Mouse (Mus musculus): Measurements from ENCODE around the gene Slit3.

Slit3 gene

GRCm38 (mm10) chr11:35513343-35513742, 392.3 kb downstream of the Slit3 start:
- no peak for DNase-seq (ENCODE audit: low read depth, low spot score)

DNA sequence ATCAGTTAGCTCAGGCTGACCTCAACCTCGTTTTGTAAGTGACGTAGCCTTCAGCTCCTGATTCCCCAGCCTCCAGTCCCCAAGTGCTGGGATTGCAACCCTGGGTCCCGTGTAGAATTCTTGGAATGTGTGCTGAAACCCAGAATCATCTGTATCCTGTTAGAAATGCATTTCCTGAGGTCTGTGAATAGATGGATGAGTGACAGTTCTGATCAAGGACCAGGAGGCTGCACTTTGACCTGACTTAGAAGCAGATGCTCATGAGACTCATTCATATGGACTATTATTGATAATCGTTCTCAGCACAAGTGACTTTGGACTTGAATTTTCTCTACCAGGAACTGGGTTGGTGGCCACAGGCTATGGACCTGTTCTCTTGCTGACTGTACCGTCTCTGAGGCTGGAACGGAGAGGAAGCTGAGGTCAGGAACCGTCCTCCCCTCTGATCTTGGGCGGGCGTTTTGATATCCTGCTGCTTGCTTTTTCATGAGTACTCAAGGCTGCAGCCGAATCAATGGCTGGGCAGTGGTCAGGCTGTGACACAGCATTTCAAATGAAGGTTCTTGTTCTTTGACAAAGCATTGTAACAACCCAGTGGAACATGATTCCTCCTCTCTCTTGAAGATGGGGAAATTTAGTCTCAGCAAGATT, 401.9 kb downstream of the Slit3 start:
- DNase-seq (ENCODE audit: low read depth, low spot score), result no peak

GRCm38 (mm10) chr11:35523773-35524172, 402.7 kb downstream of the Slit3 start:
- DNase-seq (ENCODE audit: low read depth, low spot score), result no peak

DNA sequence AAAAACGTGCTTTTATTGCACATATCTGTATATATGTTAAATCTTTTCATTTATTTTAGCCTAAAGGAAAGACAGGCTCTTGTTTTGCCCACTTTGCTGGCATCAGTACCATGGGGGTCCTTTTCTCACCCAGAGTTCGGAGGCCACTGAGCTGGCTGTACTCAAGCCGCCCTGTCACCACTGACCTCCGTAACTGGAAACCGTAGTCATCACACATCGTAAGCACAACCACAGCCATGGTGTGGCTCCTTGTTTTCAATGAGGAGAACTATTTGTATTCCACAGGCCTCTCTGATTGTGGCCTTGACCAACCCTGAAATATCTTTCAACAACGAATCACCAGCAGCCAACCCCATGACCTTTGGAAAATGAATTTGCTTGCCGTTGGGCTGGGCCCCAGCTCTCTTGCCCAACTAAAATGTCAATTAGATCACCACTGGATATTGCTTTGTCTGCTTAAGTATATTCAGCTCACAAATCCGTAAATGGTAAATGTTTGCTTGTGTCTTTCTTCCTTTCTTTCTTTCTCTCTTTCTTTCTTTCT, 405.3 kb downstream of the Slit3 start:
- no peak for DNase-seq (ENCODE audit: low read depth, low spot score)

DNA sequence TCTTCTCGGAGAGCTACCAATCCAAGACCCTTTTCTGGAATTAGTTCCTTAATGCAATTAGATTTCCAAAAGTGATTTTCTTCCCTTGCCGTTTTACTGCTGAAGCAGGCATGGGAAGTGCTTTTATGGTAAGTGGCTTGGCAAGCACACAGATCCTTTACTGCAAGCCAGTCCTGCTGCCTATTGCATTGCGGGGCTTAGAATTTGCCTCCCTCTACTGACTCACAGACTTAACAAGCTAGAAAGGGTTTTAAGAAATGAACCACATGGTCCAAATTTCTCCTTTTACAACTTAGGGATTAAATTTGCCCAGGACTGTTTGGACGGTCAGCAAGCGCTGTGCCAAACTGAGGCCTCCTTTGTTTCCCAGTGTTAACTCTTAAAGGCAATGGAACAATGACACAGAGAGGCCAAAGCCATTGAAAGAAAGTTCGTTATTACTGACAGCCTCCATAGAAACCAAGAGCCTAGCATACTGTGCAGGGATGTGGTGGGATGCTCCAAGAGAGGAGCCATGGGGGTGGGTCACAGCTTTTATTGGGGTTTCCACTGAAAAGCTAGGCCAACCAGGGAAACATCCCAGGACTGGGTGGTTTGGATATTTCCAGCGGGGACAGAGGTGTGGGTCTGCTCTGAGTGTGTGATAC, 406.9 kb downstream of the Slit3 start:
- no peak for DNase-seq (ENCODE audit: low read depth, low spot score)

DNA sequence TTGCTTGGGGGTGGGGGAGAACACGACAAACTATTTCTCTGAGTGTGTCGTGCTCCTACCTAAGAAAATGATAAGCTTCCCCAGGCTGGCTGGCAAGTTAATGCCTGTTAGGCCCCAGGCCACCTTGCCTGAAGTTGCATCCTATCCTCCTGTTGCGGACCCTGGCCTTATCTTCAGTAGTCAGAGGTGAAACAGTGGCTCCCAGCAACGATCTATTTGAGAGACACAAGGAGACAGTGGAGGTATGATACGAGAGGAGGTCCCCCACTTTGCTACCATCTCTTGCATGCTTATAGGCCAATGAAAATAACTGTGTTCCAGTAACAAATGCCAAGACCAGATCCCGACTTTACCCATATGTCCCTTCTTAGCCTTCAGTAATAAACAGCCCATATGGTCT, 414.0 kb downstream of the Slit3 start:
- no peak for DNase-seq (ENCODE audit: low read depth, low spot score)

GRCm38 (mm10) chr11:35537128-35538088, 416.4 kb downstream of the Slit3 start:
- no peak for DNase-seq (ENCODE audit: low read depth, low spot score)

DNA sequence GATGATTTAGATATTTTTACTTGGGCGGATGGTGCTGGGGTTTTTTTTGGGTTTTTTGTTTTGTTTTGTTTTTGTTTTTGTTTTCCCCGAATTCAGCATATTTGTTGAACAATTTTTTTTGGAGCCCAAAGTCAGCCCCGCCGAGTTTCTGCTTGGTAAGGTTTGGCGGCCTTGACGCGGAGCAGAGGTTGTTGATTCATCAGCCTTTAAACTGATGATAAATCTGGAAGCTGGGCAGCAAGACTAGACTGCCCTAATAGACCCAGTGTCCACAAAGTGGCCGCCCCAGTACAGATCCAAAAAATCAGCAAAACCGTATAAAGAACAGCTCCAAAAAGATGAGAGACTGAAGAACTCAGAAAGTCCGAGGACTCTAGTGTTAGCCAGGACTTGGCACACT, 421.7 kb downstream of the Slit3 start:
- DNase-seq (ENCODE audit: low read depth, low spot score), result no peak

- no peak for DNase-seq (ENCODE audit: low read depth, low spot score)
Measured at GRCm38 (mm10) chr11:35544112-35545064, 423.4 kb downstream of the Slit3 start.

DNA sequence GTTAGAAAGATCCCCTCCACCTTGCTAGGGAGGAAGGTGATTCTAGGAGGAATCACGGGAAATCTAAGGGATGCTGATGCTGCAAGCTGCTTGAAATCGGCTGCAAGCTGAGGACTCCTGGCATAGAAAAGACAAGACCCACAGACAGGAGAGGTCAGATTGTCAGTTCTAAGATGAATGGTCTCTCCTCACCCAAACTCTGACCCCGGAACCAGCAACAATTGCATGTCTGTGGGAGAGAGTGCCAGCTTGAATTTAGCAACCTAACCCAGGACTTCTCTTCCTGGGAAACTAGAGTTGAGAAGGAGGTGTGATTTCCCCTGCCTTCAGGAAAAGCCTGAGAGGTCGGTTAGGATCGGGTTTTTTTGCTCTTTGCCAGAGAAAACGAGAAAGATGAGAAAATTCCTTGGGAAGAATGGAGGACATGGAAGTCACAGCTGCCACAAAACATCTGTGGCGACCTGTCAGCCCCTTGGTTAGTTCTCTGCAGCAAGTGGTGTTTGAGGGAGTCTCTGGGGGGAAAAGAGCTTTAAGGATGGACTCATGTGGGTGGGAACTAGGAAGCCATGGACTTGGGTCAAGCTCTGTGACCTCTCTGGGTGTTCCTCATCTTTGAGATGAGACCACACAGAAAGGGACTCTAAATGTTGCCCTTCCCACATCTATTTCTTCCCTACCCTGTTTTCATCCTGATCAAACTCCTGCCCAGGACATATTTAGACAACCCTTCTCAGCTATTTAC, 425.2 kb downstream of the Slit3 start:
- no peak for DNase-seq (ENCODE audit: low read depth, low spot score)

- DNase-seq (ENCODE audit: low read depth, low spot score), result no peak
Measured at GRCm38 (mm10) chr11:35550036-35550435, 429.0 kb downstream of the Slit3 start.

- DNase-seq (ENCODE audit: low read depth, low spot score), result no peak
Measured at GRCm38 (mm10) chr11:35556192-35556591, 435.2 kb downstream of the Slit3 start.

DNA sequence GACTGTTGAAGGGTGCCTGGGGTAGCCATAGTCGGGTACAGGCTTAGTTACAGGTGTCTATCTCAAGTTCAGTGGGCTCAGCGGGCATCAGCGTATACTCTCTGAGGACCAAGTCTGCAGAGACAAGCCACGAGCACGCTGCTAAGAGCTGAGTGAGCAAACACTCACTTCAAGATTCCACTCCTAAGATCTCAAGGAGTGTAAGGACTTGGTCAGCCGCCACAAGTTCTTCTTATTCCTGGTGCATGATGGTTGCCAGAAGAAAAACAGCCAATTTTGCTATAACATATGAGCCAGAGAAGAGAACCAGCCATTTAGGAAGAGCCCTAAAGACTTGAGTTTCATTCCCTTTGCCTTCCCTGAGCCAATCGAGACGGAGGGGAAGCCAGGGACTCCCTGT, 436.5 kb downstream of the Slit3 start:
- DNase-seq (ENCODE audit: low read depth, low spot score), result no peak

GRCm38 (mm10) chr11:35558311-35558710, 437.3 kb downstream of the Slit3 start:
- no peak for DNase-seq (ENCODE audit: low read depth, low spot score)

DNA sequence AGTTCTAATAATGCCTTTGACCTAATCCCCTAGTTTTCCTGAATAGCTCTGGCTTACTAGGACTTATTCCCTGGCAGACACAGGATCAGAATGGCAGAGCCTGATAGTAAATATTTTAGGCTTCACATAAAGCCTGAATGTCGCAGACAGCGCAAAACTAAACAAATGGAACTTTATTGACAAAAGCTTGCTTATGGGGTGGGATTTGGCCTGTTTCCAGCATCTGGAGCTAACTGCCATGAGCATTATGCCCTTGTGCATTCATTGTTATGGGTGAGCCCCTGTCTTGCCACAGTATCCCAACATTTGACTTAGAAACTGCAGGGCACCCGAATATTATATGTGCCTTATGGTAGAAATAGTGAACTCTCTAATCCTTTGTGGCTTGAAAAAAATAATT, 438.4 kb downstream of the Slit3 start:
- no peak for DNase-seq (ENCODE audit: low read depth, low spot score)

GRCm38 (mm10) chr11:35561760-35562159, 440.7 kb downstream of the Slit3 start:
- no peak for DNase-seq (ENCODE audit: low read depth, low spot score)

DNA sequence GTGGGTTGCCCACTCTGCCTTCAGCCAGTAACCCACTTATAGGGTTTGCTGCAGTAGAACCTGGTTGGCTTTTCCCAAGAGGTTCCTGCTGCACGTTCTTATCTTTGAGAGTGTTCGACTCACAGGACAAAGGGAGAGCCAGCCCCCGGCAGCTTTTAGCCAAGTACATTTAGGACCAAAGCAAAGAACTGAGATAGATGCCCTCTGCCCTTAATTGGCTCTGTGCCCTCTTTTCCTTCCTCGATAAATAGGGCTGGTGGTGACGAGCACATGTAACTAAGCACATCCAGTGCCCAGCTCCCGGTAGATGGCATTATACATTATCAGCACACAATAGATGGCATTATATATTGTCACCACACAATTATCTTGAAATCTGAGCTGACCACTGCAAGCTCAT, 444.3 kb downstream of the Slit3 start:
- no peak for DNase-seq (ENCODE audit: low read depth, low spot score)

- no peak for DNase-seq (ENCODE audit: low read depth, low spot score)
Measured at GRCm38 (mm10) chr11:35566686-35567085, 445.7 kb downstream of the Slit3 start.

DNA sequence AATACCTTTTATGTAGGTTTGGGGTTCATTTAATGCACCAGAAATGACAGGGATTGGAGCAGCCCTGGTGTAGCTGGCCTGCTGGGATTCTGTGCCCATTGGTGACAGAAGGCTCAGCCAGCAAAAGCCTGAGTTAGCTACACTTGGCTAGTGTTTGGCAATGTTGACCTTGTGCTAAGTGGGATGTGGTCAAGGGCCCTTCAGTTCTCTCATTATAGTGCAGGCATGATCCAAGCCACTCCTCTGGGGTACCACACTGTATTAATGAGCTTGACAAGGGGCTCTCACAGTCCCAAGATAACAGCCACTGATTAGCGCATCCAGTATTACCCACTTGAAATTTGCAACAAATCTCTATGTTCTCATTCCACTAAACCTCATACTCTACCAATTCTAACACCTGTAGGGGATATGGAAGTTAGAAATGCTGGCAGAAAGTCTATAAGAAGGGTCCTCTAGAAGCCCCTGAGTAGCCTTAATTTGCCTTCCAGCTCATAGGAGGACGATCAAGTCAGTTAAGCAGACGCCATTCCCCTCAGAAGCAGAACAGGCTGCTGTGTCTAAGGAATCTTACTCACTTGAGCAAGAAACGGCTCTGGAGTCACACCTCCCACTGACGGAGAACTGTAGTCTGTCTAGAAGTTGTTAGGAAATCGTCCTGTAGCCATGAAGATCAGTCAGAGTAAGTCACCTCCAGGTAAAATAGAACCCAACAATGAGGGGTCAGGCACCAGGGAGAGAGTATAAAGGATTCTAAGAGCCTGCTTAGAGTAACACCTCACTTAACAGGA, 448.3 kb downstream of the Slit3 start:
- DNase-seq (ENCODE audit: low read depth, low spot score), result no peak

GRCm38 (mm10) chr11:35569957-35570356, 448.9 kb downstream of the Slit3 start:
- DNase-seq (ENCODE audit: low read depth, low spot score), result no peak

Data from retina, adult 2 months (tissue).